Mouse (Mus musculus) small intestine, adult 2 months (tissue): ENCODE measurements at regions not wholly inside any gene's neighbourhood (a gene's known extent, or its start where the extent isn't known, plus 50 kb on each side); places are given as distances from the start of the nearest gene placed in this dataset.

Experiments used
- CTCF ChIP-seq: fragments of 200-500 bp; IDR thresholded peaks from 2 replicates; pipeline ENCODE4 v1.5.1; 2012; ENCODE audit warnings: low read depth, mild to moderate bottlenecking, control low read depth, inconsistent platforms, low read length, moderate library complexity, mixed read lengths; ENCODE audit not compliant: insufficient replicate concordance, insufficient read length; ENCODE audit errors: extremely low read depth
- POLR2A ChIP-seq: fragments of 200-500 bp; IDR thresholded peaks from 2 replicates; pipeline ENCODE4 v1.6.1; 2012; ENCODE audit warnings: low read depth, mild to moderate bottlenecking, control low read depth, inconsistent platforms, low read length, moderate library complexity

- TF ChIP-seq CTCF (no peak), POLR2A (no peak)
Observed at GRCm38 (mm10) chr15:31744570-31744969, 142.9 kb downstream of the Fam173b start.
